Mouse (Mus musculus): ENCODE results near the gene Rpl36al.
A peak's percentile ranks its signal among the peaks of the same experiment; 100 is the strongest.

Gene Rpl36al

GRCm38 (mm10) chr12:69158765-69159577 is 24.9 kb downstream of the Rpl36al start, which contains the start of gene Rps29:
Gene Rps29 (minus strand): TSS chr12:69159186.
- DNase-seq (ENCODE audit: low spot score): peak; percentile 97

GRCm38 (mm10) chr12:69158366-69158764 is 25.5 kb downstream of the Rpl36al start:
- no peak for DNase-seq (ENCODE audit: low spot score)

- no peak for DNase-seq (ENCODE audit: low spot score)
Observed at GRCm38 (mm10) chr12:69157107-69157506, 26.8 kb downstream of the Rpl36al start.

GRCm38 (mm10) chr12:69156436-69156835 is 27.4 kb downstream of the Rpl36al start:
- DNase-seq (ENCODE audit: low spot score): no peak

GRCm38 (mm10) chr12:69155923-69156322 is 28.0 kb downstream of the Rpl36al start:
- no peak for DNase-seq (ENCODE audit: low spot score)

GRCm38 (mm10) chr12:69150049-69150448 is 33.8 kb downstream of the Rpl36al start:
- DNase-seq (ENCODE audit: low spot score): no peak

GRCm38 (mm10) chr12:69147166-69147735 is 36.6 kb downstream of the Rpl36al start:
- no peak for DNase-seq (ENCODE audit: low spot score)

- DNase-seq (ENCODE audit: low spot score): no peak
Observed at GRCm38 (mm10) chr12:69143460-69143859, 40.4 kb downstream of the Rpl36al start.

GRCm38 (mm10) chr12:69139841-69140240 is 44.0 kb downstream of the Rpl36al start:
- no peak for DNase-seq (ENCODE audit: low spot score)

- no peak for DNase-seq (ENCODE audit: low spot score)
Observed at GRCm38 (mm10) chr12:69139201-69139600, 44.7 kb downstream of the Rpl36al start.
